Mouse (Mus musculus): ENCODE results near the gene Pisd.

- TF ChIP-seq POLR2A (IDR thresholded peaks at IDR 0.05; ENCODE audit: insufficient read depth, low read depth, low read length) = no peak
- no peak for TF ChIP-seq CTCF (IDR thresholded peaks at IDR 0.05; ENCODE audit: insufficient read depth, low read depth, low read length)
These were observed 17.6 kb downstream of the Pisd start for GRCm38 (mm10) chr5:32767636-32768373.
